Mouse (Mus musculus): Measurements from ENCODE around the gene Ston2. TPM values are rescaled to one million over a fixed set of nuclear protein-coding genes. Genes with fewer than 3 reads are reported as not detected.

Gene Ston2
- polyA plus RNA-seq (2015; fragmentation: Nextera tagmentation; extraction: Ambion mirVana) = 11.0 TPM in 2 replicates

GRCm38 (mm10) chr12:91787959-91788437 lies at the start of gene Ston2:
Gene Ston2 (minus strand): TSS chr12:91788387.
- Histone ChIP-seq H3K4me2 (replicated peaks; ENCODE audit: low read depth, low read length) (no peak within 1 kb of the TSS), H3K4me3 (ENCODE audit: low read length) (no peak within 1 kb of the TSS), H3K27me3 (ENCODE audit: insufficient read depth, low read length) (0 out of 2 replicates have a peak, but pooled peaks cover 2% of the 10 kb centered on the region), H3K4me1 (ENCODE audit: insufficient read depth, low read length) (0 out of 2 replicates have a peak, but pooled peaks cover 3% of the 10 kb centered on the region), H3K9ac (replicated peaks; ENCODE audit: low read length) (no peak within 1 kb of the TSS), H3K27ac (ENCODE audit: low read length) (no peak within 1 kb of the TSS), H3K9me3 (ENCODE audit: low read length) (no peaks in the 10 kb centered on the region), H3K36me3 (ENCODE audit: insufficient read depth, low read length) (no peaks in the 10 kb centered on the region)
- peak; percentile 26; the same call in 1 of the 2 replicates for ATAC-seq (ENCODE audit: low FRiP score, low TSS enrichment)
- 62% methylated on average over 9 of the region's 9 CpGs for WGBS

GRCm38 (mm10) chr12:91837401-91838065 lies 49.3 kb upstream of the Ston2 start:
- Histone ChIP-seq H3K27ac (ENCODE audit: low read length) (no peak overlapping the region), H3K4me2 (replicated peaks; ENCODE audit: low read depth, low read length) (no peak overlapping the region), H3K9me3 (ENCODE audit: low read length) (no peaks in the 10 kb centered on the region), H3K27me3 (ENCODE audit: insufficient read depth, low read length) (no peaks in the 10 kb centered on the region), H3K4me3 (ENCODE audit: low read length) (no peak overlapping the region), H3K36me3 (ENCODE audit: insufficient read depth, low read length) (peaks cover 67% of the 10 kb centered on the region), H3K4me1 (ENCODE audit: insufficient read depth, low read length) (no peaks in the 10 kb centered on the region; the same call in 1 of the 2 replicates), H3K9ac (replicated peaks; ENCODE audit: low read length) (no peak overlapping the region)
- peak; percentile 44; the same call in 1 of the 2 replicates for ATAC-seq (ENCODE audit: low FRiP score, low TSS enrichment)
- WGBS = 87% methylated on average over 7 of the region's 7 CpGs

DNA sequence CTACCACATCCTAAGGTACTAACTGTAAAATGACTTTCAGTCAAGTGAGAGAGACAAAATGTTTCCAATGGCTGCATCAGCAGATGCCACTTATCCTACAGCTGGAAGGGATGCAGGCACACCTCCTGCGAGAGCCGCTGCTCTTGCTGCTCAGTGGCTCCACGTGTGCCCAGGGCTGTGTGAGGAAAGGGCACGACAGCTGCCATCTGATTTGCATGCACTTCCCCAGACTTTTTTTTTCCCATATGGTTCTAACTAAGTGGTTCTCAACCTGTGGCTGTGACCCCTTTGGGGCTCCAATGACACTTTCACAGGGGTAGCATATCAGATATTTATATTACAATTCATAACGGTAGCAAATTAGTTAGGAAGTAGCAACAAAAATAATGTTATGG lies 45.7 kb upstream of the Ston2 start:
- Histone ChIP-seq H3K4me1 (ENCODE audit: insufficient read depth, low read length) (no peaks in the 10 kb centered on the region; the same call in 1 of the 2 replicates), H3K27me3 (ENCODE audit: insufficient read depth, low read length) (no peaks in the 10 kb centered on the region), H3K4me3 (ENCODE audit: low read length) (no peak overlapping the region), H3K9me3 (ENCODE audit: low read length) (no peaks in the 10 kb centered on the region), H3K9ac (replicated peaks; ENCODE audit: low read length) (no peak overlapping the region), H3K36me3 (ENCODE audit: insufficient read depth, low read length) (peaks cover 52% of the 10 kb centered on the region), H3K4me2 (replicated peaks; ENCODE audit: low read depth, low read length) (no peak overlapping the region), H3K27ac (ENCODE audit: low read length) (no peak overlapping the region)
- WGBS = 75% methylated on average over 5 of the region's 5 CpGs
- ATAC-seq (ENCODE audit: low FRiP score, low TSS enrichment) = no peak

GRCm38 (mm10) chr12:91833237-91833938 lies 45.2 kb upstream of the Ston2 start:
- no peaks in the 10 kb centered on the region for H3K9me3 ChIP-seq (ENCODE audit: low read length)
- H3K27ac ChIP-seq (ENCODE audit: low read length) = 0 out of 2 replicates have a peak overlapping the region, but pooled peaks have one; percentile 18
- WGBS = 86% methylated on average over 3 of the region's 3 CpGs
- no peaks in the 10 kb centered on the region; the same call in 1 of the 2 replicates for H3K4me1 ChIP-seq (ENCODE audit: insufficient read depth, low read length)
- peaks cover 49% of the 10 kb centered on the region for H3K36me3 ChIP-seq (ENCODE audit: insufficient read depth, low read length)
- H3K4me3 ChIP-seq (ENCODE audit: low read length) = no peak overlapping the region
- ATAC-seq (ENCODE audit: low FRiP score, low TSS enrichment) = no peak
- H3K27me3 ChIP-seq (ENCODE audit: insufficient read depth, low read length) = no peaks in the 10 kb centered on the region
- no peak overlapping the region for H3K9ac ChIP-seq (replicated peaks; ENCODE audit: low read length)
- no peak overlapping the region for H3K4me2 ChIP-seq (replicated peaks; ENCODE audit: low read depth, low read length)

DNA sequence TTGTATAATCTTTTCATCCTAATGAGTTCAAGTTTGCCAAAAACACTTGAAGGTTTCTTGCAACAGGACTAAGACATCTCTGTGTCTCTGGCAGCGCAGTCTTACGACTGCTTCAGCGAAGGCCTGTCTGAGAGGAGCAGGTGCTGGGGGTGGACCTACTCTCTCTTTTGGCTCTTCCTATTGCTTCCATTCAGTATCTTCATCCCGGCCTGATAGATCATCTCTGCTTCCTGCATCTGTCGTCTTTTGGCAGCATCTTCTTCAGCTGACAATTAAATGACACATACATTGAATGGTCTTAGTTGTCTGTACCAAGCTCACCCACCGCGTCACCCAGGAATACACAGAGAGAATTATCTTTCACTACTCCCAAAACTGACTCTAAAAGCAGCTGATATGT lies 43.2 kb upstream of the Ston2 start:
- H3K9ac ChIP-seq (replicated peaks; ENCODE audit: low read length) = no peak overlapping the region
- H3K9me3 ChIP-seq (ENCODE audit: low read length) = no peaks in the 10 kb centered on the region
- no peak for ATAC-seq (ENCODE audit: low FRiP score, low TSS enrichment)
- no peaks in the 10 kb centered on the region; the same call in 1 of the 2 replicates for H3K4me1 ChIP-seq (ENCODE audit: insufficient read depth, low read length)
- peaks cover 45% of the 10 kb centered on the region for H3K36me3 ChIP-seq (ENCODE audit: insufficient read depth, low read length)
- 94% methylated on average over 7 of the region's 7 CpGs for WGBS
- H3K27ac ChIP-seq (ENCODE audit: low read length) = no peak overlapping the region
- H3K4me3 ChIP-seq (ENCODE audit: low read length) = no peak overlapping the region
- H3K27me3 ChIP-seq (ENCODE audit: insufficient read depth, low read length) = no peaks in the 10 kb centered on the region
- no peak overlapping the region for H3K4me2 ChIP-seq (replicated peaks; ENCODE audit: low read depth, low read length)

- no peak for ATAC-seq (ENCODE audit: low FRiP score, low TSS enrichment)
- no peak overlapping the region for H3K9ac ChIP-seq (replicated peaks; ENCODE audit: low read length)
- no peak overlapping the region for H3K4me3 ChIP-seq (ENCODE audit: low read length)
- 93% methylated on average over 12 of the region's 12 CpGs for WGBS
- H3K27me3 ChIP-seq (ENCODE audit: insufficient read depth, low read length) = no peaks in the 10 kb centered on the region
- no peaks in the 10 kb centered on the region for H3K4me1 ChIP-seq (ENCODE audit: insufficient read depth, low read length)
- H3K27ac ChIP-seq (ENCODE audit: low read length) = no peak overlapping the region
- no peaks in the 10 kb centered on the region for H3K9me3 ChIP-seq (ENCODE audit: low read length)
- peaks cover 49% of the 10 kb centered on the region for H3K36me3 ChIP-seq (ENCODE audit: insufficient read depth, low read length)
- no peak overlapping the region for H3K4me2 ChIP-seq (replicated peaks; ENCODE audit: low read depth, low read length)
These were observed 32.3 kb upstream of the Ston2 start for GRCm38 (mm10) chr12:91820461-91820860.

DNA sequence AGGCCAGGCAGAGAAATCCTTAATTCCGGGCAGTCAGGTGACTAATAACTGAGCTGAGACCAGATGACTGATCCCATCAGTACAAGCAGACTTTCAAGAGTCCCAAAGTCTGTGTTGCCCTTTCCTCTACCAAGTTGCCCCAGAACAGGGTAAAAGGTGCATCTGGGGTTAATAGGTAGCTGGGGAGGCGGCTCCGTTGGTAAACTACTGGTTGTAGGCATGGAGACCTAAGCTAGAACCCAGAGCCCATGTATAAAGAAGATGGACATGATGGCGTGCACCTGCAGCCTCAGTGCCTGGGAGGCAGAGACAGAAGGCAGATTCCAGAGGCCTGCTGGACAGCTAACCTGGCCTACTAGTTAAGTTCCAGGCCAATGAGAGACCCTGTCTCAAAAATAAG lies 30.5 kb upstream of the Ston2 start:
- H3K4me1 ChIP-seq (ENCODE audit: insufficient read depth, low read length) = no peaks in the 10 kb centered on the region
- no peaks in the 10 kb centered on the region for H3K27me3 ChIP-seq (ENCODE audit: insufficient read depth, low read length)
- ATAC-seq (ENCODE audit: low FRiP score, low TSS enrichment) = no peak
- H3K4me3 ChIP-seq (ENCODE audit: low read length) = no peak overlapping the region
- WGBS = 88% methylated on average over 4 of the region's 4 CpGs
- H3K36me3 ChIP-seq (ENCODE audit: insufficient read depth, low read length) = peaks cover 52% of the 10 kb centered on the region
- no peaks in the 10 kb centered on the region for H3K9me3 ChIP-seq (ENCODE audit: low read length)
- no peak overlapping the region for H3K9ac ChIP-seq (replicated peaks; ENCODE audit: low read length)
- no peak overlapping the region for H3K27ac ChIP-seq (ENCODE audit: low read length)
- no peak overlapping the region for H3K4me2 ChIP-seq (replicated peaks; ENCODE audit: low read depth, low read length)

DNA sequence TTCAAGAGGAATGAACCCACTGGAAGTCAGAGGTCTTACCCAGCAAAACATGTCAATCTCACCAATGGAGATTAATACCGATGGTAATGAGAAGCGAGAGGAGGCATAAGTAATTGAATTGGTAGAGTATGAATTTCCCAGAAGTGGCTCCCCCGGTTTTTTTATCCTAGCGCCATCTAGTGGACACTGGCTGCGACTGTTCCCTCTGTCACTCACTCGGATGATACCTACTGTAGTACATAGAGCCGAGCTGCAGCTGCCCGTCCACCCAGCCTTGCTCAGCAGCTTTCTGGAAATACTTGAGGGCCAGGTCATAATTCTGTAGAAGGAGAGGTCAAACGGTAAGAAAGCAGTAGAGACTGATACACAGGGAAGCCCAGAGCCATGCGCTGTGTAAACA lies 27.8 kb upstream of the Ston2 start:
- no peak overlapping the region for H3K9ac ChIP-seq (replicated peaks; ENCODE audit: low read length)
- H3K4me2 ChIP-seq (replicated peaks; ENCODE audit: low read depth, low read length) = no peak overlapping the region
- WGBS = 25% methylated on average over 10 of the region's 10 CpGs
- ATAC-seq (ENCODE audit: low FRiP score, low TSS enrichment) = peak; percentile 84
- no peak overlapping the region for H3K4me3 ChIP-seq (ENCODE audit: low read length)
- no peaks in the 10 kb centered on the region for H3K9me3 ChIP-seq (ENCODE audit: low read length)
- peaks cover 58% of the 10 kb centered on the region for H3K36me3 ChIP-seq (ENCODE audit: insufficient read depth, low read length)
- no peak overlapping the region for H3K27ac ChIP-seq (ENCODE audit: low read length)
- no peaks in the 10 kb centered on the region for H3K4me1 ChIP-seq (ENCODE audit: insufficient read depth, low read length)
- no peaks in the 10 kb centered on the region for H3K27me3 ChIP-seq (ENCODE audit: insufficient read depth, low read length)

DNA sequence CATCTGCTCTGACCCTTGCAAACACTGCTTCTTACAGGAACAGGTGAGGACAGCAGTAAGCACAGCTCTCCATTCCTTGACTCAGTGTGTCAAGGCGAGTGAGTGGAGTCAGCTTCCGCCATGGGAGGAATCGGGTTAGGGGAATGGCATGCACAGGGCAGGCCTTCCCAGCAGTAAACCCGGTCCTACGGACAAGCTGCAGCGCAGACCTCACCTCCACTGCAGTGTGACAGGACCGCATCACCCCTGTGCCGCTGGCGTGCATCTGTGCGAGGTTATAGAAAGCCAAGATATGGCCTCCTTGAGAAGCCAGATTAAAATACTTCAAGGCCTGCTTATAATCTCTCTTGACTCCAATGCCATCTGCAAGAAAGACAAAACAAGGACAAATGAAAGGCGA lies 27.4 kb upstream of the Ston2 start:
- Histone ChIP-seq H3K4me1 (ENCODE audit: insufficient read depth, low read length) (no peaks in the 10 kb centered on the region), H3K27me3 (ENCODE audit: insufficient read depth, low read length) (no peaks in the 10 kb centered on the region), H3K9ac (replicated peaks; ENCODE audit: low read length) (no peak overlapping the region), H3K27ac (ENCODE audit: low read length) (no peak overlapping the region), H3K9me3 (ENCODE audit: low read length) (no peaks in the 10 kb centered on the region), H3K4me2 (replicated peaks; ENCODE audit: low read depth, low read length) (no peak overlapping the region), H3K4me3 (ENCODE audit: low read length) (no peak overlapping the region), H3K36me3 (ENCODE audit: insufficient read depth, low read length) (peaks cover 62% of the 10 kb centered on the region)
- WGBS = 95% methylated on average over 11 of the region's 11 CpGs
- ATAC-seq (ENCODE audit: low FRiP score, low TSS enrichment) = no peak

DNA sequence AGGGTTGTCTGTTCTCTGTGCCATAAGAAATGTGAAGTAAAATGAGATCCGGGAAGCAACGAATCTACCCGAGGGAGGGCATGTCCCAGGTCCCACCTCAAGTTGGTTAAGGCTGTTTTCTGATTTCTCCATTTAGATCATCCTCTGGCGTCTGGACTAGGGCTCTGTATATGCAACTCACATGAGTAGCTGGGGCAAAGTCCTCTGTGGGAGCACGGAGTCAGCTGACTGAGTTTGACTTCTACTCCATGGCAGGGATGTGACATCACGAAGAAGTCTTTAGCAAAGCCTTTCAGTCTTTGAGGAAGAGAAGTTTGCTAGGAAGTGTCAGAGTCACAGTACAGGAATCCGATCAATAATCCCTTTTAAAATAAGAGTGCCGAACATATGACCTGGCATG lies 20.7 kb upstream of the Ston2 start:
- WGBS = 95% methylated on average over 8 of the region's 8 CpGs
- H3K27ac ChIP-seq (ENCODE audit: low read length) = no peak overlapping the region

More for the DNA sequence above, 20.7 kb upstream of the Ston2 start:
- Histone ChIP-seq H3K4me2 (replicated peaks; ENCODE audit: low read depth, low read length) (no peak overlapping the region), H3K4me3 (ENCODE audit: low read length) (no peak overlapping the region), H3K9me3 (ENCODE audit: low read length) (no peaks in the 10 kb centered on the region), H3K9ac (replicated peaks; ENCODE audit: low read length) (no peak overlapping the region), H3K36me3 (ENCODE audit: insufficient read depth, low read length) (peaks cover 51% of the 10 kb centered on the region), H3K27me3 (ENCODE audit: insufficient read depth, low read length) (no peaks in the 10 kb centered on the region), H3K4me1 (ENCODE audit: insufficient read depth, low read length) (no peaks in the 10 kb centered on the region)
- ATAC-seq (ENCODE audit: low FRiP score, low TSS enrichment) = no peak

Data from kidney, embryonic 16.5 days (tissue).